Mouse (Mus musculus) kidney, embryonic 16.5 days (tissue): ENCODE data around the gene Camk1g. TPM values are rescaled to one million over a fixed set of nuclear protein-coding genes. Genes with fewer than 3 reads are reported as not detected.

Experiments
- ATAC-seq: fragments of 200-750 bp; cut with Nextera tagmentation; 2 replicates; pipeline ENCODE4 v1.8.0; 2017; ENCODE audit warnings: moderate TSS enrichment; ENCODE audit not compliant: low FRiP score, low TSS enrichment
- H3K27ac ChIP-seq: fragments of 300-500 bp; sonication (generic); 2 replicates; pipeline ENCODE4 v1.5.1; 2014; ENCODE audit warnings: low read length
- H3K27me3 ChIP-seq: fragments of 300-500 bp; sonication (generic); 2 replicates; pipeline ENCODE4 v1.6.1; 2014; ENCODE audit warnings: low read length, control low read depth, mixed read lengths; ENCODE audit not compliant: insufficient read depth
- H3K36me3 ChIP-seq: fragments of 300-500 bp; sonication (generic); 2 replicates; pipeline ENCODE4 v1.6.1; 2014; ENCODE audit warnings: low read length, control low read depth, mixed read lengths; ENCODE audit not compliant: insufficient read depth
- H3K4me1 ChIP-seq: fragments of 300-500 bp; sonication (generic); 2 replicates; pipeline ENCODE4 v1.6.1; 2014; ENCODE audit warnings: low read length, control low read depth, mixed read lengths; ENCODE audit not compliant: insufficient read depth
- H3K4me2 ChIP-seq: fragments of 300-500 bp; sonication (generic); replicated peaks from 2 replicates; pipeline ENCODE4 v1.6.1; 2014; ENCODE audit warnings: low read depth, low read length
- H3K4me3 ChIP-seq: fragments of 300-500 bp; sonication (generic); 2 replicates; pipeline ENCODE4 v1.5.1; 2014; ENCODE audit warnings: mild to moderate bottlenecking, low read length
- H3K9ac ChIP-seq: fragments of 300-500 bp; sonication (generic); replicated peaks from 2 replicates; pipeline ENCODE4 v1.6.1; 2014; ENCODE audit warnings: low read length
- H3K9me3 ChIP-seq: fragments of 300-500 bp; sonication (generic); 2 replicates; pipeline ENCODE4 v1.6.1; 2016; ENCODE audit warnings: low read length, control low read depth
- WGBS: fragments of 180-500 bp; shearing (Covaris S2); extraction: QIAGEN DNeasy Blood & Tissue Kit; methylation state at CpG from one replicate; pipeline ENCODE4 v1.1.7; 2014; 5-methylcytosine and 5-hydroxymethylcytosine counted together
- polyA plus RNA-seq: library from polyadenylated mRNA; unstranded; fragments of >200 nt; fragmentation: Nextera tagmentation; extraction: Ambion mirVana; gene quantifications from 2 replicates; pipeline ENCODE4 v1.2.1, GENCODE M21; 2015

The Camk1g gene
- polyA plus RNA-seq, 1 experiment from 2014 or later: 16.2 TPM

DNA sequence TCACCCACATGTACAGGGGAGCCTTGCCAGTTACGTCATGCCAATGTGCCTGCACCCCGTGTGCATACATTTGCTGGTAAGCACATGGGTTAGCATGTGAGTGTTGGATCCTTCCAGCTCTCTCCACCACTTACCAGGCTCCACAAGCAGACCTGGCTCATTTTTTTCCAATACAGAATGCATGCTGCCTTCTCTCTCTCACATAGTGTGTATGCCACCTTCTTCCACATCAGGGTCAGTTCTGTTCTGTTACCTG is 19.6 kb downstream of the Camk1g start:
- H3K4me3 ChIP-seq: no peak overlapping the region
- no peak overlapping the region for H3K27ac ChIP-seq
- H3K36me3 ChIP-seq: peaks cover 8% of the 10 kb centered on the region; the same call in 1 of the 2 replicates
- H3K9me3 ChIP-seq: no peaks in the 10 kb centered on the region
- H3K4me2 ChIP-seq: no peak overlapping the region
- H3K9ac ChIP-seq: no peak overlapping the region
- H3K27me3 ChIP-seq: no peaks in the 10 kb centered on the region
- no peak for ATAC-seq
- 93% methylated on average over 2 of the region's 2 CpGs for WGBS
- H3K4me1 ChIP-seq: no peaks in the 10 kb centered on the region

DNA sequence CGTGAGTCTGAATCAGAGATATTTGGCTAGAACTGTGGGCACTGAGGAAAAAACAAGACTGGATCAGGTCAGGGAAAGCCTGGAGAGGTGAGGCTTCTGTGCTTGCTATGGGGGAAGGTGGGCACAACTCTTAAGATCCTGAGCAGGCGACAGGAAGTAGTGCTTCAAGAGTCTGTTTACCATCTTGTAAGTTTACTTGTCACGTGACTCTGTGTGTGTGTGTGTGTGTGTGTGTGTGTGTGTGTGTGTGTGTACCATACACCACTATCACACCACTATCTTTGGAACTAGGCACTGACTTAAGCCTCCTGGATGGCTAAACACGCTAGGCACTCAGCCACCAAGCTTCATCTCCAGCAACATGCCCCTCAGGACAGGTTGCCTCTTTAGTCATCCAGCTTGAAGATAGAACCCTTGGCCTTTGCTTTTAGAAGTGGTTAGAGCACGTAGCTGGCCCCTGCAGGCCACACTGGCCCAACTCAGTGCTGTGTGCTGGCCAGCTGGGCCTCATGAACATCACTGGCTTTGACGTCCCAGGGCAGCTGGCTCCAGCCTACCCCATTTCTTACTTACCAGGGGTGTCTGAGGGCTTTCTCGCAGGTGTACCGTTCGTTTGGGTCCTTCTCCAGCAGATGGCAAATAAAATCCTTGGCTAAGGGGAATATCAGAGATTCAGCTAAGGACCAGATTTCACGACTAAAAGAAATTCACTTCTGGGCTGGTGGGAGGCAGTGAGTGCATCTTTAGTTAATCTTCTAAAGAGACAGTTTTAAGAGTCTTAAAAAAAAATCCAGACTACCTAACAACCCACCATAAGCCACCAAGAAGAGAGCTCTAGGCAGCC is 20.2 kb downstream of the Camk1g start:
- Histone ChIP-seq H3K36me3 (peaks cover 8% of the 10 kb centered on the region; the same call in 1 of the 2 replicates), H3K27me3 (no peaks in the 10 kb centered on the region), H3K9me3 (no peaks in the 10 kb centered on the region), H3K9ac (no peak overlapping the region), H3K4me1 (no peaks in the 10 kb centered on the region), H3K27ac (no peak overlapping the region), H3K4me3 (no peak overlapping the region), H3K4me2 (no peak overlapping the region)
- ATAC-seq: no peak
- WGBS: 77% methylated on average over 10 of the region's 10 CpGs

DNA sequence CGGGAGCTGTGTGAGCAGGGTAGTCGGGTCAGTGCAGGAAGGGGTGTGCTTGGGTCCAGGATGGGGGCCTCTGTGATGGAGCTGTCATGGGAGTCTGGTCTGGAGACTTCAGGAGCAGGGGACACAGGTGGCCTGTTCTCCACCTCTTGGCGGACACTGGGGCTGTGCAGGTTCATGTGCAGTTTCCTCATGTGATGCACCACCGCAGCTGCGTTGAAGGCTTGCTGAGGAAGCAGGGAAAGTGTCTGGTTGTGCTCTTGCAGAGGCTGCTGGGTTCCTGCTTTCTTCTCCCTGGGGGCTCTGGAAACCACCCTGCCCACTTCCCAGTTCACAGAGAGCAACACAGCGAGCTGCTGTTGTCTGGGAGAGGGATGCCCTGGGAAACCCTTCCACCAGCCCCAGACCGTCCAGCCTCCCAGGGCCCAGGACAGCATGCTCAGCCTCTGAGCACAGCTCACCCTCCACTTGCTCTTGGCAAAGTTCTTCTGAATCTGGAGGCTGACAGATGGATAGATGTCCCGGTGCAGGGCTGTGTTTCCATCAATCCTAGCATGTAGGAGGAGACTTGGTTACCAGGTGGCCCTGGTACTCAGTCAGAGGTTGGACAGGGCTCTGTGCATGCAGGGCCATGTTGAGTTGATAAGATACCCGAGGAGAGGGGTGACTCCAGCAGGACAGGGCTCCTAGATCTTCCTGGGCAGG is 21.7 kb downstream of the Camk1g start:
- Histone ChIP-seq H3K9ac (no peak overlapping the region), H3K4me3 (no peak overlapping the region), H3K4me1 (no peaks in the 10 kb centered on the region), H3K27me3 (no peaks in the 10 kb centered on the region), H3K36me3 (0 out of 2 replicates have a peak, but pooled peaks cover 2% of the 10 kb centered on the region), H3K4me2 (no peak overlapping the region), H3K27ac (no peak overlapping the region), H3K9me3 (no peaks in the 10 kb centered on the region)
- ATAC-seq: no peak
- 88% methylated on average over 9 of the region's 9 CpGs for WGBS

DNA sequence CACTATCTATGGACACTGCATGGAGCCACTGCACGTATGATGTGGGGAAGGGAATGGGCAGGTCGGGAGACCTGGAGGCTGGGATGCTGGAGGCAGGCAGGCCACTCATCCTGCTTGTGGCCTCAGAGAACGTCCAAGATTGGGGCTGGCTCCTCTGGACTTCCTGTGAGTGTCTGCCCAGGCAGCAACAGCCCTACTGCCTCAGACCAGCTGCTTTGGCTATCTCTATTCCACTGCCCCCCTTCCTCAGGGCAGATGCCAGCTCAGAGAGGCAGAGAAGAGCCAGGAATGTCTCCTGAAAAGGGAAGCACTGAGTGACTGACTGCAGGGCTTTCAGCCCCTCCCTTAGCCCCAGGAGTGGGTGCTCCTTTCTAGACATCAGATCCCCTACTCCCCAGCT is 23.2 kb downstream of the Camk1g start:
- Histone ChIP-seq H3K27ac (no peak overlapping the region), H3K36me3 (no peaks in the 10 kb centered on the region), H3K4me3 (no peak overlapping the region), H3K9me3 (no peaks in the 10 kb centered on the region), H3K27me3 (no peaks in the 10 kb centered on the region), H3K4me2 (no peak overlapping the region), H3K4me1 (no peaks in the 10 kb centered on the region), H3K9ac (no peak overlapping the region)
- 64% methylated on average over 3 of the region's 3 CpGs for WGBS
- no peak for ATAC-seq

DNA sequence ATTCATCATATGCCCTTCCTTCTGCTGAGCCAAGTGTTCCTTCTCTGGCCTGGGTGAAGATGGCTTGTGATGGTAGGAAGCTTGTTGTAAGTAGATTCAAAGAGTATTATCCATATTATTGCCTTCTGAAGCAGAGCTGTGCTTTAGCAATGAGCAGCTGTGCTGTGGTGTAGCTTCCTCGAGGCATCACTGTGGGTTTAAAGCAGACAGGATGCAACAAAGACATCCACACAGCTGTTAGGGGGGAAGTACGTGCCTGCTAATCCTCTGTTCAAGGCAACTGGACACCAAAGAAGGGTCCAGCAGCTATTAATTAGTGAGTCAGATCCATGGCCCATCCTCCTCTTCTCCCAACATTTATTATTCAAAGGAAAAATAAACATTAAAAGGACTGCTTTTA is 25.1 kb downstream of the Camk1g start:
- no peaks in the 10 kb centered on the region for H3K36me3 ChIP-seq
- H3K27me3 ChIP-seq: no peaks in the 10 kb centered on the region
- no peak overlapping the region for H3K9ac ChIP-seq
- H3K4me1 ChIP-seq: no peaks in the 10 kb centered on the region
- H3K9me3 ChIP-seq: no peaks in the 10 kb centered on the region
- H3K4me3 ChIP-seq: no peak overlapping the region
- no peak overlapping the region for H3K27ac ChIP-seq
- no peak overlapping the region for H3K4me2 ChIP-seq
- ATAC-seq: no peak
- 19% methylated on average over 2 of the region's 2 CpGs for WGBS

DNA sequence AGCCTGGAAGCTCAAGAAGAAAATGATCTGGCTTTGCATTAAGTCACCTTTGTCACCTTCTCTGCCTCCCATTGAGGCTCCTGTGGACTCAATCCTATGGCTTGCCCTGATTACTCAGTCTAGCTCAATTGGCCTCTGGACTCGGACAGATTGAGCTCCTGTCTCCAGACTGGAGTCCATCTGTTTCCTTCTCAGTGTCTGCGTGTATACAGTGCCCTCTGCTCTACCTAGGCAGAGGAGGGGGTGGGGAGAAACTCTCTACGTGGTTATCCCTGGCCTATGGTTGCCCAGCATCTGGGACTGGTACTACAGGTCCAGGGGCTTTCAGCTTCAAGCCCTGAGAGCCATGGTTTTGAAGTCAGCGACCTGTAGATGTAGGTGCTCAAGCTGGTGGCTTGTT is 26.2 kb downstream of the Camk1g start:
- Histone ChIP-seq H3K27ac (no peak overlapping the region), H3K9me3 (no peaks in the 10 kb centered on the region), H3K4me1 (no peaks in the 10 kb centered on the region), H3K9ac (no peak overlapping the region), H3K4me3 (no peak overlapping the region), H3K27me3 (no peaks in the 10 kb centered on the region), H3K36me3 (no peaks in the 10 kb centered on the region), H3K4me2 (no peak overlapping the region)
- ATAC-seq: no peak
- WGBS: 75% methylated on average over 4 of the region's 4 CpGs

DNA sequence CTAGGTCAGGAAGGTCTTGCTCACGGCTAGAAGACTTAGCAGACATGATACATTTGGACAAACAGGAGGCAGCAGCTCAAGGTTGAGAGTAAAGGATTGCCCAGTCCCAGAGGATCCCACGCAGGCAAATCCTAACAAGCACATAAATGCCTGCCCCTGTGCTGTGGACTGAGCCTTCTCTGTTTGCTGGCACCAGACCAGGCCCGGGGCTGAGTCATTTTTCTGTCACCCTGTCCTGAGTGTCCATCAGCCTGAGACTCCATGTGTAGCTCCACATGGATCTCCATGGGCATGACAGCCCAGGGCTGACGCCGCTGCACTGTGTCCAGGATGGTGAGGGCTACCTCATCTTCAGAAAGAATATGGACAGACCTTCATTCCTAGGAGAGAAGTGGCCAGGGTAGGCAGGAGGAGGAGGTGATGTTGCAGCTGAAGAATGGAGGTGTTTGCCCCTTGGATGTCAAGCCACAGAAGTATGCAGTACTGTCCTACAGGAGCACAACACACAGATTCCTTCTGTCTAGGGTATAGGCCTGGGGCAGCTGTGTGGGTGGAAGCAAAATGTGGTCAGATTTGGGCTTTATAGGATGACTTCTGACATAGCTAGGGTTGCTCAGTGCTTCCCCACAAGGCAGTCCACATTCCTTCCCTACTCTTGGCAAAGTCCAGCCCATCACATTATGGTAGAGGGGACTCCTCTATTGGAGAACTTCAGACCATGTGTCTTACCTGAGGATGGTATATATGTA is 27.7 kb downstream of the Camk1g start:
- no peak for ATAC-seq
- Histone ChIP-seq H3K4me2 (no peak overlapping the region), H3K36me3 (no peaks in the 10 kb centered on the region), H3K9ac (no peak overlapping the region), H3K27ac (no peak overlapping the region), H3K27me3 (no peaks in the 10 kb centered on the region), H3K4me3 (no peak overlapping the region), H3K4me1 (no peaks in the 10 kb centered on the region), H3K9me3 (no peaks in the 10 kb centered on the region)
- 77% methylated on average over 5 of the region's 5 CpGs for WGBS

DNA sequence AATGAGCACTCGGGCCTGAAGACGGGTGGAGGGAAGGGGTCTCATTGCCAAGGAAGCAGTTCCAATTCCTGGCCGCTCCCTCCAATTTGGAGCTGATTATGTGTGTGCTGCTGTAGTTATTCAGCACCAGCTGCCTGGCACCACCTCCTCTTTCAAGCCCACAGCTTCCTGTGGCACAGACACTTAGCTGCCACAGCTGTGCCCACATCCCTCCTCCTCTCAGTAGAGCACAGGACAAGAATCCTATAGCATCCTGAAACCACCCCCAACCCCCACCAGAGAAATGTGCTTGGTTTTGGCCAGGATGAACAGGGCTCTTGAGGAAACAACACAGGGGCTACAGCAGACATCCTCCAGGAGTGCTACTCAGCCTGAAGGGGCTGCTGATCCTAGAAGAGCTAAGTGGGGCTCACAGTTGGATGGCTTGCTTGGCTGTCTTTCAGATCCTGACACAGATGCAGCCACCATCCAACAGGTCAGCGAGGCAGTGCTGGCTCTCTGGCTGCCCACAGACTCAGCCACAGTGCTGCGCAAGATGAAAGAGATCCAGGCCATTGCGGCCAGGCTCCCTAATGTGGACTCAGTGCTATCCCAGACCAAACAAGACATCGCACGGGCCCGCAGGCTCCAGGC is 31.6 kb downstream of the Camk1g start:
- Histone ChIP-seq H3K4me1 (no peaks in the 10 kb centered on the region), H3K9ac (no peak overlapping the region), H3K9me3 (no peaks in the 10 kb centered on the region), H3K27ac (no peak overlapping the region), H3K4me2 (no peak overlapping the region), H3K4me3 (no peak overlapping the region), H3K36me3 (no peaks in the 10 kb centered on the region), H3K27me3 (no peaks in the 10 kb centered on the region)
- no peak for ATAC-seq
- WGBS: 79% methylated on average over 9 of the region's 9 CpGs

DNA sequence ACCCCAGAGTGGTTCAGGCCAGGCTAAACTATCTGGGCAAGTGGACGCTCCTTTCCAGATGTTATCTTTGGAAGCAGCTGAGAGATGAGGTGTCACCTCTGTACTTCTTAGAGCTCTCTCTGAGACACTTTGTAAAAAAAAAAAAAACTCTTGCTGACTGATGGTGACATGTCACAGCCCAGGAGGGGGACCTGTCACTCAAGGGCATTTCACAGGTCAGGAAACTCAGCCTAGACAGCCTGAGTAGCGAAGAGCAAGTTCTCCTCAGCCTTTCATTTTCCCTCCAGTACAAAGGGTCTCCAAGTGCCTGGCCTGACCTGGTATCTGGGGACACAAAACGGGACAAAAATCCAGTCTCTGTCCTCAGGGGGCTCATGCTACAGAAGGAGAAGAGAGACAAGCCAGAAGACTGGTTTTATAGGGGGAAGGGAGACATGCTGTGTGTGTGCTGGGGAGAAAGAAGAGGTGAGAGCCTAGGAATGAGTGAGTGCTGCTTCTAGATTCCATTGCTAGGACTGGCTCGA is 32.2 kb downstream of the Camk1g start:
- no peaks in the 10 kb centered on the region for H3K36me3 ChIP-seq
- WGBS: 54% methylated on average over 4 of the region's 4 CpGs
- H3K9ac ChIP-seq: no peak overlapping the region
- no peak for ATAC-seq
- H3K4me3 ChIP-seq: no peak overlapping the region
- H3K27me3 ChIP-seq: no peaks in the 10 kb centered on the region
- no peaks in the 10 kb centered on the region for H3K9me3 ChIP-seq
- no peak overlapping the region for H3K4me2 ChIP-seq
- no peak overlapping the region for H3K27ac ChIP-seq
- no peaks in the 10 kb centered on the region for H3K4me1 ChIP-seq
